Mouse (Mus musculus) olfactory bulb, adult 2 months (tissue): ENCODE results near the gene Jtb.

Source experiments
- CTCF ChIP-seq: fragments of 200-500 bp; IDR thresholded peaks from 2 replicates; pipeline ENCODE4 v1.5.1; 2012; ENCODE audit warnings: low read depth, mild to moderate bottlenecking, low read length, moderate library complexity; ENCODE audit not compliant: insufficient read depth
- POLR2A ChIP-seq: fragments of 200-500 bp; IDR thresholded peaks from 2 replicates; pipeline ENCODE4 v1.6.1; 2012; ENCODE audit warnings: mild to moderate bottlenecking, low read depth, low read length, moderate library complexity; ENCODE audit not compliant: insufficient read depth

- TF ChIP-seq POLR2A (no peak), CTCF (no peak)
These were observed 14.0 kb downstream of the Jtb start for GRCm38 (mm10) chr3:90245406-90245805.
